Mouse (Mus musculus) forebrain, embryonic 11.5 days (tissue): Measurements from ENCODE around the gene Cfap46. TPM values are rescaled to one million over a fixed set of nuclear protein-coding genes. Genes with fewer than 3 reads are reported as not detected.

Experiments
- ATAC-seq: fragments of 200-750 bp; cut with Nextera tagmentation; replicated peaks from 2 replicates; pipeline ENCODE4 v1.8.0; 2017; ENCODE audit warnings: moderate TSS enrichment; ENCODE audit not compliant: low FRiP score
- DNase-seq: peaks from one replicate; pipeline ENCODE4 v3.0.0-alpha.2; 2017; ENCODE audit warnings: low spot score
- H3K27ac ChIP-seq: fragments of 300-500 bp; sonication (generic); 2 replicates; pipeline ENCODE4 v1.5.1; 2014; ENCODE audit warnings: low read depth, low read length
- H3K27me3 ChIP-seq: fragments of 300-500 bp; sonication (generic); 2 replicates; pipeline ENCODE4 v1.6.1; 2014; ENCODE audit warnings: mild to moderate bottlenecking, low read length, mixed read lengths; ENCODE audit not compliant: control insufficient read depth, insufficient read depth
- H3K36me3 ChIP-seq: fragments of 300-500 bp; sonication (generic); 2 replicates; pipeline ENCODE4 v1.6.1; 2014; ENCODE audit warnings: mild to moderate bottlenecking, low read length, moderate library complexity, mixed read lengths; ENCODE audit not compliant: control insufficient read depth, insufficient read depth
- H3K4me1 ChIP-seq: fragments of 300-500 bp; sonication (generic); replicated peaks from 2 replicates; pipeline ENCODE4 v1.6.1; 2014; ENCODE audit warnings: low read length, mixed read lengths; ENCODE audit not compliant: control insufficient read depth, insufficient read depth
- H3K4me2 ChIP-seq: fragments of 300-500 bp; sonication (generic); 2 replicates; pipeline ENCODE4 v1.6.1; 2014; ENCODE audit warnings: low read depth, mild to moderate bottlenecking, low read length, moderate library complexity, mixed read lengths; ENCODE audit not compliant: severe bottlenecking
- H3K4me3 ChIP-seq: fragments of 300-500 bp; sonication (generic); 2 replicates; pipeline ENCODE4 v1.5.1; 2014; ENCODE audit warnings: low read depth, low read length
- H3K9ac ChIP-seq: fragments of 300-500 bp; sonication (generic); 2 replicates; pipeline ENCODE4 v1.6.1; 2014; ENCODE audit warnings: low read length
- H3K9me3 ChIP-seq: fragments of 300-500 bp; sonication (generic); 2 replicates; pipeline ENCODE4 v1.6.1; 2016; ENCODE audit warnings: low read length, mixed read lengths; ENCODE audit not compliant: control insufficient read depth
- WGBS: fragments of 180-500 bp; shearing (Covaris S2); extraction: QIAGEN DNeasy Blood & Tissue Kit; methylation state at CpG from one replicate; pipeline ENCODE4 v1.1.7; 2014; 5-methylcytosine and 5-hydroxymethylcytosine counted together
- polyA plus RNA-seq: library from polyadenylated mRNA; unstranded; fragments of >200 nt; fragmentation: Nextera tagmentation; extraction: Ambion mirVana; gene quantifications from 2 replicates; pipeline ENCODE4 v1.2.1, GENCODE M21; 2014

Gene Cfap46
- polyA plus RNA-seq, 1 experiment from 2014 or later, result 0.59 TPM

- WGBS, result 88% methylated on average over 2 of the region's 2 CpGs
- Histone ChIP-seq H3K27me3 (peaks cover 9% of the 10 kb centered on the region), H3K4me3 (no peak overlapping the region), H3K9ac (no peak overlapping the region), H3K9me3 (no peaks in the 10 kb centered on the region), H3K4me2 (no peak overlapping the region), H3K4me1 (no peaks in the 10 kb centered on the region), H3K27ac (no peak overlapping the region), H3K36me3 (no peaks in the 10 kb centered on the region)
- ATAC-seq, result no peak
- DNase-seq, result no peak
Observed at GRCm38 (mm10) chr7:139564161-139564560, 119.5 kb downstream of the Cfap46 start.

- no peaks in the 10 kb centered on the region for H3K4me1 ChIP-seq
- H3K4me2 ChIP-seq, result no peak overlapping the region
- no peaks in the 10 kb centered on the region for H3K36me3 ChIP-seq
- ATAC-seq, result no peak
- no peak overlapping the region for H3K27ac ChIP-seq
- peaks cover 14% of the 10 kb centered on the region for H3K27me3 ChIP-seq
- H3K9ac ChIP-seq, result no peak overlapping the region
- H3K4me3 ChIP-seq, result no peak overlapping the region
- H3K9me3 ChIP-seq, result no peaks in the 10 kb centered on the region
- WGBS, result 75% methylated on average over 4 of the region's 4 CpGs
- no peak for DNase-seq
Observed at GRCm38 (mm10) chr7:139563425-139563824, 120.2 kb downstream of the Cfap46 start.

GRCm38 (mm10) chr7:139559659-139560058 is 124.0 kb downstream of the Cfap46 start:
- ATAC-seq (no peak), DNase-seq (no peak)
- Histone ChIP-seq H3K27ac (no peak overlapping the region; the same call in 1 of the 2 replicates), H3K9me3 (no peaks in the 10 kb centered on the region), H3K9ac (no peak overlapping the region), H3K4me3 (no peak overlapping the region), H3K27me3 (peaks cover 17% of the 10 kb centered on the region), H3K36me3 (no peaks in the 10 kb centered on the region), H3K4me2 (no peak overlapping the region), H3K4me1 (peaks cover 8% of the 10 kb centered on the region; the same call in 1 of the 2 replicates)
- WGBS, result 92% methylated on average over 10 of the region's 10 CpGs

- no peak overlapping the region for H3K9ac ChIP-seq
- WGBS, result 7% methylated on average over 10 of the region's 10 CpGs
- H3K4me3 ChIP-seq, result no peak overlapping the region
- H3K36me3 ChIP-seq, result no peaks in the 10 kb centered on the region
- H3K27me3 ChIP-seq, result peaks cover 28% of the 10 kb centered on the region
- H3K9me3 ChIP-seq, result no peaks in the 10 kb centered on the region
- DNase-seq (peak; percentile 61), ATAC-seq (peak; percentile 67)
- H3K4me1 ChIP-seq, result peaks cover 8% of the 10 kb centered on the region; the same call in 1 of the 2 replicates
- no peak overlapping the region for H3K4me2 ChIP-seq
- H3K27ac ChIP-seq, result no peak overlapping the region
Observed at GRCm38 (mm10) chr7:139556746-139557526, 126.7 kb downstream of the Cfap46 start.

- no peak overlapping the region for H3K9ac ChIP-seq
- no peak overlapping the region for H3K4me3 ChIP-seq
- H3K9me3 ChIP-seq, result no peaks in the 10 kb centered on the region
- 21% methylated on average over 5 of the region's 5 CpGs for WGBS
- H3K27me3 ChIP-seq, result peaks cover 31% of the 10 kb centered on the region
- no peaks in the 10 kb centered on the region for H3K36me3 ChIP-seq
- H3K27ac ChIP-seq, result no peak overlapping the region
- ATAC-seq, result no peak
- no peak overlapping the region for H3K4me2 ChIP-seq
- H3K4me1 ChIP-seq, result peaks cover 8% of the 10 kb centered on the region; the same call in 1 of the 2 replicates
- no peak for DNase-seq
Observed at GRCm38 (mm10) chr7:139556331-139556730, 127.3 kb downstream of the Cfap46 start.

- DNase-seq, result no peak
Observed at GRCm38 (mm10) chr7:139551519-139551918, 132.1 kb downstream of the Cfap46 start.

More at GRCm38 (mm10) chr7:139551519-139551918, 132.1 kb downstream of the Cfap46 start:
- no peak overlapping the region for H3K9ac ChIP-seq
- 31% methylated on average over 2 of the region's 2 CpGs for WGBS
- no peaks in the 10 kb centered on the region for H3K9me3 ChIP-seq
- no peak for ATAC-seq
- H3K36me3 ChIP-seq, result no peaks in the 10 kb centered on the region
- H3K4me2 ChIP-seq, result no peak overlapping the region
- H3K27me3 ChIP-seq, result peaks cover 50% of the 10 kb centered on the region
- H3K4me3 ChIP-seq, result no peak overlapping the region
- peaks cover 5% of the 10 kb centered on the region; the same call in 1 of the 2 replicates for H3K4me1 ChIP-seq
- no peak overlapping the region for H3K27ac ChIP-seq

Other genes starting within 250 kb of the Cfap46 start
- gene Nkx6-2, start 101.0 kb downstream of the Cfap46 start, polyA plus RNA-seq, result 6.4 and 7.2 TPM in 2 replicates
- 4.4 and 8.0 TPM in 2 replicates for gene Adgra1, start 150.4 kb upstream of the Cfap46 start, polyA plus RNA-seq
- 0.44 and 0.59 TPM in 2 replicates for gene Kndc1, start 210.9 kb upstream of the Cfap46 start, polyA plus RNA-seq